Mouse (Mus musculus): ENCODE measurements at regions not wholly inside any gene's neighbourhood (a gene's known extent, or its start where the extent isn't known, plus 50 kb on each side); places are given as distances from the start of the nearest gene placed in this dataset.

DNA sequence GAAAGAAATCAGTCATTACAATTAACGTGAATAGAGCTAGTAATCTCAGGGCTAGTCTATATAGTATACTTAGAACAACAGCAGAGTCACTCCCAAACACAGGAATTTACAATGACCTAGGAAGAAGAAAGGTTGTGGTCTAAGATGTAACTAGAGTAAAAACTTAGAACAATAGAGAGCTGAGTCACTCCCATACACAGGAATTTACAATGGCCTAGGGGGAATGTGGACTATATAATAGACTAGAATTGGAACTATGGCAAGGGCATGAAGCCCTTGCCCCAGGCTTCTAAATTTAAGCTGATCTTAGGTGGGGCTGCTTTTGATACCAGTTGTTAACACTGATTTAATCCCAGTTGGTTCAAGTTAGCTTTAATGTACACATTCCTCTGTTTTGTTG lies 1956.9 kb upstream of the Cdh20 start:
- CTCF ChIA-PET = no interaction called here

DNA sequence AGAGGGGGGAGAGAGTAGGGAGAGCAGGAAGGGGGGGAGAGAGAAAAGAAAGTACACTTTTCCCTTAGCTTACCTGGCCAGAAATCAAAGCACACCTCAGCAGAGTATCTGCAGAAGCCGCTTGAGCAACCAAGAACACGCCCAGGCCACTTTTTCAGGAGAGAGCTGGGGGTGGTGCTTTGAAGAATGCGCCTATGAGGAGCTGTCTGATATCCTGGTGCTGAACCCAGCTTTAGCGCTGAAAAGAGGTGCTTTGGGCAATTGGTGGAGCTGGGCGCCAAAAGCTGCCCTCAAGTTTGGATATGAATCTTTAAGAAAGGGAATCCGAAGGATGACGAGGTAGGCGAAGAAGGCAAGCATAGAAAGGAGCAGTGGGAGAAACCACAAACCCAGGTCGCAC lies 1943.3 kb upstream of the Cdh20 start:
- CTCF ChIA-PET = no interaction called here

DNA sequence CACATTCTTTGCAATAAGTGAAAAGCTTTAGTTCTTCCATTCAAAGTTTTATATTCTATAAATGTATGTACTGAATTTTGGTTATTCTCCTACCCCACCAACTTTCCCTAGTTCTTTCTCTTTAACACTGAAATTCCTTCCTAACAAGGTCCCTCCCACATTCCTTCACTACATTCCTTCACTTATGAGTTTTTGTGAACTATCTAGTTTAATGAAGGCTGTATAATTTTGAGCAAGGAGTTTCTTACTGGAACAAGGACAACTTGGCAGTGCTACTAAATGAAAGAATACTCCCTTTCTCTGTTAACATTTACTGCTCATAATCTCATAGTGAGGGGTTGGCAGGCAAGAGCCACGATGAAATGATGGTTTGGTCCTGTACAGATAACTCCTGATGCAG lies 1905.9 kb upstream of the Cdh20 start:
- CTCF ChIA-PET = no interaction called here

DNA sequence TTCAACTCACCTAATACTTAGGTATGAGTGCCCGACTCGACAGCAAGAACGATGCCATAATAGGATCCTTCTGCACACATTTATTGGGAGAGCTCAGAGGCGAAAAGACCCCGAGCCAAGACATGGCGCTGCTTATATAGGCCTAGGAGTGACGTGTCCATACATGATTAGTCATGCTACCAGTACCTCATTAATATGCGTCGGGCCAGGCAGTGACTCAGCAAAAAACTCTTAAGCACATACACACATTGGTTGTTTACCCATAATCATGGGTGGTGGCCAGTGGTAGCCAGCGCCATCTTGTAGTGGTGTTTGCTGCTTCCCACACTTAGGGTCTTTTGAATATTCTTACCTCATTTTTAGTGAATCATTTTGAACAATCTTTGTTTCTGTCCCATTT lies 1889.2 kb upstream of the Cdh20 start:
- CTCF ChIA-PET = no interaction called here

DNA sequence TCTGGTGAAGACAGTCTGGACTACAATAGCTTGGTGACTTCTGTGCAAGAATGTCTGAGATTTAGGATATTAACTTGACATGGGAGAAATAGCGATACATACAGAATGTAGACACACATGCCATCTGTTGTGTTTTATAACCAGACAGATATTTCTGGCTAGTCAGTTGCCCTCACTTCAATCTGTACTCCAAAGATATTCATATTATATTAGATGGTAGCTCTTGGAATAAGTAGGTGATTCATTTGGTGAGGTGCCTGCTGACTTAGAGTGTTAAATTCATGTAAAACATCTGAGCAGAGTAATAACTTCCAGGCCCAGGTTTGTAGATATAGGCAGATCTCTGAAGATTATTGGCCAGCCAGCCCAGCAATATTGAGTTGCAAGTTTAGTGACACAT lies 1869.2 kb upstream of the Cdh20 start:
- CTCF ChIA-PET = interaction anchor here (0.6 kb wide), 1 partner anchor 18 kb away, joined by 4 read pairs; no protein-coding TSS in a partner anchor

DNA sequence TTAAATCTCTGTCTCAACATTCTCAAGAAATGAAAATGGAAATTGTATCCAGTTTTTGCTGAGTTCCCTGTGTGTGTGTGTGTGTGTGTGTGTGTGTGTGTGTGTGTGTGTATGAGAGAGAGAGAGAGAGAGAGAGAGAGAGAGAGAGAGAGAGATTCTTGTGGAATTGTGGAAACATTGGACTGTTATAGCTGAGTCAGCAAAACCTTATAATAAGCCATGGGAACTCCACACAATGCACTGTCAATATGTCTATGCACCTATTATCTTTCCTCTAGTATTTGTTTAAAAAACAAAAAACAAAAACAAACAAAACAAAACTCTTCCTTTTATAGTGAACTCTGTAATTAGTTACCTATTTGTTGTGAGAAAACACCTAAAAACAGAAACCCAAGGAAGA lies 1845.2 kb upstream of the Cdh20 start:
- CTCF ChIA-PET = no interaction called here
